Mouse (Mus musculus): ENCODE measurements around the gene Mgat2. TPM values are rescaled to one million over a fixed set of nuclear protein-coding genes. Genes with fewer than 3 reads are reported as not detected.
"Not testable (repeated sequence)": the region's sequence is repeated elsewhere in the genome, so short reads cannot be mapped to it uniquely, and the experiment has no call there.

Mgat2 gene
- total RNA-seq (2021) = 1 to 10 TPM; 5.6 to 7.2 TPM
- long read RNA-seq, experiment 1, transcript Mgat2-201 (1 exons, 2,614 nt) = major isoform, 47 of 47 reads
- long read RNA-seq, experiment 1, partial matches to known transcripts = 0 of 47 reads
- long read RNA-seq, experiment 1, other reads (novel, unspliced or antisense) = 0 of 47 reads
- long read RNA-seq, experiment 2, transcript Mgat2-201 (1 exons, 2,614 nt) = major isoform, 18 of 19 reads
- long read RNA-seq, experiment 2, partial matches to known transcripts = 0 of 19 reads
- long read RNA-seq, experiment 2, other reads (novel, unspliced or antisense) = 1 of 19 reads

- peak; percentile 99 for DNase-seq (ENCODE audit: low spot score)
These were observed at the start of gene Mgat2, which contains the start of gene Rpl36al for GRCm38 (mm10) chr12:69183583-69184308. Gene Mgat2 (plus strand): TSS chr12:69184157. Gene Rpl36al (minus strand): TSS chr12:69184083.

DNA sequence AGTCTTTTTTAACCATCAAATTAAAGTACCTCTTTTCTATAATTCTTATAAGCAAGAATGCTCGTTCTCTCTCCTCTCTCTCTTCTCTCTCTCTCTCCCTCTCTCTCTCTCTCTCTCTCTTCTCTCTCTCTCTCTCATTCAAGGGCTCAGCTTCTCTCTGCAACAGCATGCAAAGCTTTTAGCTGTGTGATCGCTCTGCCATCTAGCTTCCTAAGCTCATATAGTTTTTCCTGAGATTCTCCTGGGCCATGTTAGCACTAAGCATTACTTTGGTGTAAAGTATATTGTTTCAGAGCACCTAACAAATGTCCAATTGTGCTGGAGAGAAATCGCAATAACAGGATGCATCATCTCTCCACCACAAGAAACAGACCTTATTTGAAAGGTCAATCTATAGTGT, 44.8 kb upstream of the Mgat2 start:
- DNase-seq (ENCODE audit: low spot score) = no peak

DNA sequence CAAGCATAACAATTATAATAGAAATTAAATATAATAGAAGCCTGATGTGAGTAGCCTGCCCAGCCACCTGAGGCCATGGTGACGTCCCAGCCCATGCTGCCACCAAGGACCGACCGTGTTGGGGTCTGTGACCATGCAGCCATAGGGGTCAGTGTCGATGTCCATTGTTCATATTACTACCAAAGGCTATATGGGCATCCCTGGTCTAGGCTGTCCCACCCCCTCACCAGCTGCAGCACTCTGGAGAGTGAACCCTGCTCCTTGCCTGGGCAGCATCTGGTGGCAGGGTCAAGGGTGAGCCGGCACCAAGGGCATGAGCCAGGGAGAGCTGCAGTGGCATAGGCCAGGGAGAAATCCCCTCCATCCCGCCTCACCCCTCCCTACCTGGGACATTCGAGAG, 44.1 kb upstream of the Mgat2 start:
- no peak for DNase-seq (ENCODE audit: low spot score)

- DNase-seq (ENCODE audit: low spot score) = no peak
These were observed 40.5 kb upstream of the Mgat2 start for GRCm38 (mm10) chr12:69143460-69143859.

DNA sequence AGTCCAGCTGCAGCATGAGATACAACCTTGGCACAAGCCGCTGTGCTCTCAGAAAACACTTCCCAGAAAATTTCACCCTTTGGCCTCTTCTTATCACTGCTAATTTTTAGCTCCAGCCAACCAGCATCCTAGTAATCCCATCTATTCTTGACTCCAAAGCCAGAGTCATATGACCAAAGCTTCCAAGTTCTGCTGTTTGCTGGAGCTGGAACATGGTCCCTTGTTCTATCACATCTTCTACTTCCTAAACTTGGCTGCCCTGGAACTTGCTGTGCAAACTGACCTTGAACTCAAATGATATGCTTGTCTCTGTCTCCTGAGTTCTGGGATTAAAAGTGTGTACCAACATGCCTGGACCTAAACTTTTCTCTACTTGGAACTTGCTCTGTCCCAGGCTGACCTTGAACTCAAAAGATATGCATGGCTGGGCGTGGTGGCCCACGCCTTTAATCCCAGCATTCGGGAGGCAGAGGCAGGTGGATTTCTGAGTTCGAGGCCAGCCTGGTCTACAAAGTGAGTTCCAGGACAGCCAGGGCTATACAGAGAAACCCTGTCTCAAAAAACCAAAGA, 36.7 kb upstream of the Mgat2 start:
- no peak for DNase-seq (ENCODE audit: low spot score)

DNA sequence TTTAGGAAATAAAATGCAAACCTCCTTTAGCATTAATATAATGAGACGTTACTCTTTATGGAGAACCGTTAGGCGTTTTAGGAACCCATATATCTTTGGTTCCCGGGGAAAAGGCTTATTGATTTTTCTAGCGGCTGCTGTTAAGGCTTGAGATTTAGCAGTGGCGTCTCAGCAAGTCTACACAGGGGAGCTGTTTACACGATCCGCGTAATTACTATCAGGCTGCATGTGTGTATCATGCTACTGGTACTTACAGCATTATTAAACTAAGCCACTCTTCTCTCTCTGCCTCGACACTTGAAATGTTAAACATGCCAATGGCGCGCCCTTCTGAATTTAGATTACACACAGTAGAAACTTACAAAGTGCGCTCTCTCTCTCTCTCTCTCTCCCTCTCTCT, 33.9 kb upstream of the Mgat2 start:
- no peak for DNase-seq (ENCODE audit: low spot score)

- DNase-seq (ENCODE audit: low spot score) = no peak
These were observed 28.0 kb upstream of the Mgat2 start for GRCm38 (mm10) chr12:69155923-69156322.

- no peak for DNase-seq (ENCODE audit: low spot score)
These were observed 27.5 kb upstream of the Mgat2 start for GRCm38 (mm10) chr12:69156436-69156835.

GRCm38 (mm10) chr12:69157107-69157506, 26.9 kb upstream of the Mgat2 start:
- DNase-seq (ENCODE audit: low spot score) = no peak

GRCm38 (mm10) chr12:69158366-69158764, 25.6 kb upstream of the Mgat2 start:
- DNase-seq (ENCODE audit: low spot score) = no peak

- peak; percentile 97 for DNase-seq (ENCODE audit: low spot score)
These were observed 25.0 kb upstream of the Mgat2 start, which contains the start of gene Rps29 for GRCm38 (mm10) chr12:69158765-69159577. Gene Rps29 (minus strand): TSS chr12:69159186.

- DNase-seq (ENCODE audit: low spot score) = peak; percentile 54
These were observed 24.4 kb upstream of the Mgat2 start for GRCm38 (mm10) chr12:69159578-69159940.

GRCm38 (mm10) chr12:69160677-69161076, 23.3 kb upstream of the Mgat2 start:
- DNase-seq (ENCODE audit: low spot score) = not testable (repeated sequence)

- DNase-seq (ENCODE audit: low spot score) = not testable (repeated sequence)
These were observed 20.4 kb upstream of the Mgat2 start for GRCm38 (mm10) chr12:69163586-69163985.

DNA sequence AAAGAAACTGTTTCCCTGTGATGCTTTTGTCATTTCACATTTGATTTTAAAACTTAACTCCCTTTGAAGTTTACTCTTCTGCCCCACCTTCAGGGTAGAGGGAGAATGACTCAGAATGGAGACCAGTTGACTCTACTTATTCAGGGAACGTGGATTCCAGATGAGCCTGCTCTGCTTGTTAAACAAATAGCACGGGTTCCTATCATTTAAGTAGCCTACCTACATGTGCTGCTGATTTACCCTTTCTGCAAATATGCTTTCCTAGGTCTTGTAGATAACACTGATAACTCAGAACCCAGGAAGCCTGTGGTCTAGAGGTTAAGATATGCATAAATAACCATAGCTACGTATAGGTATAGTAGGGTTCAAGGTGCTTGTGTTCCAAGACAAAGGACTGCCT, 19.1 kb upstream of the Mgat2 start:
- DNase-seq (ENCODE audit: low spot score) = no peak

DNA sequence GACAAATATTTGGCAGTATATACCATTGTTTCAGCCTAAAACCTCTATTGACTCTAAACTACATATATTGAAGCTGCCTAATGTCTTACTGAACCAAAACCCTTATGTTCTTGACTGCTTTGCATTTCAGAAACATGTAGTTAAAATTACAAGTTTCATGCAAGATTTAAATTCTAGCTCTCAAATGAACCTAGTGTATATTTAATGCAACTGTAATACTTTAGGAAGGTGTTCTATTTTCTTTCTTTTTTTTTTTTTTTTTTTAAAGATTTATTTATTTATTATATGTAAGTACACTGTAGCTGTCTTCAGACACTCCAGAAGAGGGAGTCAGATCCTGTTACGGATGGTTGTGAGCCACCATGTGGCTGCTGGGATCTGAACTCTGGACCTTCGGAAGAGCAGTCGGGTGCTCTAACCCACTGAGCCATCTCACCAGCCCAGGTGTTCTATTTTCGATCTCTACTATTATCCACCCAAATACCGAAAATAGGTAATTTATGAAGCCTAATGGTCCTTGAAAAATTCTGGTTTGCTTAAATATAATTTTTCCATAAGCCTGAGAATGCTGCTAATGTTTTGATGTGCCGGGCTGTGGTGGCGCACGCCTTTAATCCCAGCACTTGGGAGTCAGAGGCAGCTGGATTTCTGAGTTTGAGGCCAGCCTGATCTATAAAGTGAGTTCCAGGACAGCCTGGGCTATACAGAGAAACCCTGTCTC, 16.9 kb upstream of the Mgat2 start:
- not testable (repeated sequence) for DNase-seq (ENCODE audit: low spot score)

- DNase-seq (ENCODE audit: low spot score) = no peak
These were observed 16.1 kb upstream of the Mgat2 start for GRCm38 (mm10) chr12:69167656-69168460.

DNA sequence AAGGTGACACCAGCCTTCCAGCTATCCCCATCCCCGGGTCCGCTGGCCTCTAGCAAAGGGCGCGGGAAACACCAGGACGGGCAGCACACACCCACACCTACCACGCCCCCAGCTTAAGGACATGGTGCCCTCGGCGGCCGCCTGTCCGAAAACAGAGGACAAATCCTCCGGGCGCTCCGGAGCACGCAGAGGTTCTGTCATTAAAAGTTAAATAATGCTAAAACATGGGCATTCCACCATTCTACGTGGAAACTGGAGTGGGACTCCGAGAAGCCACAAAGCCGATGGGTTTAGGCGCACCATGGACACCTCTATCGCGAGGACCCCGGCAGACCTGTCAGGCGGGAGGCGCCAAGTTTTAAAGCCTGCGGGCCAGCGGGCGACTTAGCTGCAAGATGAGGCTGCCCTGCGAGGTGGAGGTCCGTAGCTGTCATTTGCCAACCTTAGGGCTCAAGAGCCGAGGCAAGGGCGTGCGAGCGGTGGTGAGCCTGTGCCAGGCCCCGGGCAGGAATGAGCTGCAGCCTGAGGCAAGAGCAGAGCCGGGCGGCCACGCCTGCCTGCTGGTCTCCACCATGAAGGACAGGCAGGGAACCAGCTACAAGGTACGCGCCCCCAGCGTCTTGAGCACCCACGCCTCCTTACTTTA, 15.4 kb upstream of the Mgat2 start, which contains the start of gene Lrr1:
Gene Lrr1 (plus strand): TSS at position 354 of the 646 bp plus-strand sequence.
- peak; percentile 89 for DNase-seq (ENCODE audit: low spot score)

- no peak for DNase-seq (ENCODE audit: low spot score)
These were observed 12.7 kb upstream of the Mgat2 start for GRCm38 (mm10) chr12:69171307-69171706.

GRCm38 (mm10) chr12:69175975-69176374, 8.0 kb upstream of the Mgat2 start:
- no peak for DNase-seq (ENCODE audit: low spot score)
